Mouse (Mus musculus) C3H10T1/2 (cell line): ENCODE measurements around the gene Lactb. TPM values are rescaled to one million over a fixed set of nuclear protein-coding genes. Genes with fewer than 3 reads are reported as not detected.

Source experiments
- polyA plus RNA-seq, 2 experiments: library from polyadenylated mRNA; unstranded; fragments of >200 nt; fragmentation: generic; extraction: Trizol; gene quantifications; one replicate each; pipeline ENCODE4 v1.2.1; 2012; ENCODE audit warnings: missing spikeins in 2 of 2

Lactb gene
- polyA plus RNA-seq, result 1 to 10 TPM in 1 of 2 experiments, under 1 TPM in 1; 0.89 to 4.6 TPM

GRCm38 (mm10) chr9:66975239-66975645 is at the start of gene Lactb:
Gene Lactb (minus strand): TSS chr9:66975484.

DNA sequence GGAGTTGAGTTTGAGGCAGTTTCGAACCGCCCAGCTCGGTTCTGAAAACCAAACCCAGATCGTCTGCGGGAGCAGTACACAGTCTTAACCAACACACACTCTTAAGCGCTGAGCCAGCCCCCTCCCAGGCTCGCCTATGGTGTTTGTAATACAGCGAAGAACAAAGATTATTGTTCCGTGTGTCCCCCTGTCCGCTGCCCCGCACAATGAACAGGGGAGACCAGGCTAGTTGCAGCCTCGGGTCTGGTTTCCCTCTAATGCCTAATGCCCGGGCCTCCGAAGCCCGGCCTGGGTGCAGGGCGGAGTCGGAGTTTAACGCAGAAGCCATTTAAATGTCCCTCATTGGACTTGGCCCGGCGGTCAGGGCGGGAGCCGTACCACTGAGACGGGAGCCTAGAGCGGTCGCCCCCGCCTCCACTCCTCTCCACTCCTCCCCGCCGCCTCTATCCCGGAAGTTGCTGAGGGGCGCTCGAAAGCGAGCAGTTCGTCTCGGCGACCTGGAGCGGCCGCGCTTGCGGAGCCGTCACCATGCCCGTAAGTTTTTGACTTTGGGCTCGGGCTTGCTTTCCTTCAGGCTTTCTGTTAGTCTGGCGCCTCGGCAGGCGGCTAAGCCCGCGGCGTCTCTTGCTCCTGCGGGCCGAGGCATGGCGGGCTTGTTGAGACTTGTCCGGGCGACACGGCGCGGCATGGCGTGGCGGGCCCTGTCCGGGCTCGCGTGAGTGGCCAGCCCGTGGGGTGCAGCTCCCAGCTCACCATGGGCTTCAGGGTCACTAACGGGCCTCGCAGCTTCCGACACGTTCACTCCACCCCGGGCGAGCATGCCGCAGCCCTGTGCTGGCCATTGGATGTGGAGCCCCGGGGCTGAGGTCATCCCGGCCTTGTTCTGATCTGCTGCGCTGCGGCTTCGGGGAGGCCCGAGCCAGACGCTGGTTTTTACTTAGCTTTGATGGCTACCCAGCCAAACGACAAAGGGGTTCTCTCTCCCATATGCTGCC is 29.3 kb downstream of the Lactb start, which contains the start of gene Rps27l:
Gene Rps27l, plus strand, starts transcription at position 440 of the 995 bp plus-strand sequence.

DNA sequence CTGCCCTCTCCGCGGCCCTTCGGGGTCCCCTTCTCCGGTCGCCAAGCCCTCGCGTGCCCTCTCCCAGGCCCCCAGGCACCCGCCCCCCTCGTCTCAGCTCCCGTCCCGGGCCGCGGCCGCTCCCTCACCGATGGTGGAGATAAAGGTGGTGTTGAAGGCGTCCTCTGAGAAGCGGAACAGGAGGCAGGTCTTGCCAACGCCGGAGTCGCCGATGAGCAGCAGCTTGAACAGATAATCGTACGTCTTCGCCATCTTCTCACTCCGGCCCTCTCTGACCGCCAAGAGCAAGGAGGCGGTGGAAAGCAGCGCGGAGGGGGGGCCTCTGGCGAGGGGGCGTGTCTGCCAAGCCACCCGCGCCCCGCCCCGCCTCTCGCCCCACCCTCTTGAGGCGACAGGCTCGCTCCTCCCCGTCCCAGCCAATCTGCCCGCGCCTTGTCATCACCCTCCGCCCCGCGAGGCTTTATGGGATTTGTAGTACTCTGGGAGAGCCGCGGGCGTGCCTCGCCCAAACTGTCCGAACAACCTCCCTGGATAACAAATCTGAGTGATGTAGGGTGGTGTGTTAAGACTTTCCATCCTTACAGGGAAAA is 55.8 kb downstream of the Lactb start, which contains the start of gene Rab8b:
Gene Rab8b, minus strand, starts transcription at position 306 of the 590 bp plus-strand sequence.

Other genes starting within 250 kb of the Lactb start
- gene Aph1b, start 180.0 kb downstream of the Lactb start, polyA plus RNA-seq, result 1 to 10 TPM; 3.8 to 4.8 TPM
- gene Gm10647, start 178.4 kb downstream of the Lactb start, polyA plus RNA-seq, result under 1 TPM in 1 of 2 experiments, not detected in 1; 0.07 TPM
- 1 to 10 TPM in 1 of 2 experiments, under 1 TPM in 1; 0.62 to 1.4 TPM for gene Aph1c, start 140.8 kb downstream of the Lactb start, polyA plus RNA-seq
- 1 to 10 TPM in 1 of 2 experiments, under 1 TPM in 1; 0.33 to 3.7 TPM for gene Rab8b, start 55.8 kb downstream of the Lactb start, polyA plus RNA-seq
- 100 to 1,000 TPM; 650 to 667 TPM for gene Rps27l, start 29.4 kb downstream of the Lactb start, polyA plus RNA-seq
- gene Tpm1, start 73.9 kb upstream of the Lactb start, polyA plus RNA-seq, result 100 to 1,000 TPM; 201 to 755 TPM